Mouse (Mus musculus): ENCODE results near the gene Hscb. TPM values are rescaled to one million over a fixed set of nuclear protein-coding genes. Genes with fewer than 3 reads are reported as not detected.

Gene Hscb
- polyA plus RNA-seq, 1 experiment from 2014 or later, result 26.7 TPM

DNA sequence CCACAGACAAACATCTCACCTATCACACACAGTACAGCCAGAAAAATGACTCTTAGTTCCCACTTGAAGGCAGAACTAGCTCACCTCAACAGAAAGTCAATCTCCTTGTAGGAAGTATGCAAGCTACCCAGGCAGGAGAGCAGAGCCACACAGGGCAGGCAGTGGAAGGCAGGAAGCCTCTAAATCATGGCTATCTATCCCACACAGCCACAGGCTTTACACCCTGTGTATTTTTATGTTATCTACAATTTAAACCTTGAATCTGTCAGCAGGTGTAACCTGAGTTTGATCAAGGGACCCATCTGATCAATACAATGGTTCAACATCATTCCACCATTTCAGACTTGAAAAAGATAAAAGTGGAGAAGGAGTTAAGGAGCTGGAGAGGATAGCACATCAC is 36.8 kb downstream of the Hscb start:
- H3K27me3 ChIP-seq, result no peaks in the 10 kb centered on the region
- H3K9me3 ChIP-seq (replicated peaks), result no peaks in the 10 kb centered on the region
- H3K4me3 ChIP-seq, result no peak overlapping the region
- no peak overlapping the region for H3K27ac ChIP-seq
- H3K4me2 ChIP-seq, result no peak overlapping the region
- H3K9ac ChIP-seq, result no peak overlapping the region
- H3K36me3 ChIP-seq, result peaks cover 23% of the 10 kb centered on the region
- ATAC-seq (replicated peaks; ENCODE audit: insufficient number of reproducible peaks, insufficient read depth, low FRiP score, low read depth), result no peak
- H3K4me1 ChIP-seq (replicated peaks), result peaks cover 47% of the 10 kb centered on the region

DNA sequence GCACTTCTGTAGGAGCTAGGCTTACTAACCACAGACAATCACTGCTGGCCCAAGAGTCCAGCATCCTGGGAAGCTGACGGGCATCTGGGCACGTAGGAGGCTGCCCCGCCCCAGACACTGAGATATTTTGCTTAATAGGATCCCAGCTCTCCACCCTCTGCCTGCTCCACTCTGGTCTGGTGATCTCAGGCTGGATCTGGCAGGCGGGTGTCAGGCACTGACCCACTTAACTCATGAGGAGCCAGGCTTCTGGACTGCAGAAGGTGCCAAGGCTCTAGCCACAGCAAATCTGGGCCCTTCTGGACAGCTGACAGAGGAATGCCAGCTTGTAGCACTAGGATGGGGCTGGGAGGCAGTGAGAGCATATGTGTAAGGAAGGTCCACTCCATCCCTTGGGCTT is 37.4 kb downstream of the Hscb start:
- H3K9ac ChIP-seq, result no peak overlapping the region
- no peak overlapping the region for H3K4me3 ChIP-seq
- no peaks in the 10 kb centered on the region for H3K27me3 ChIP-seq
- WGBS, result 67% methylated on average over 4 of the region's 4 CpGs
- no peaks in the 10 kb centered on the region for H3K9me3 ChIP-seq (replicated peaks)
- no peak overlapping the region for H3K4me2 ChIP-seq
- no peak for ATAC-seq (replicated peaks; ENCODE audit: insufficient number of reproducible peaks, insufficient read depth, low FRiP score, low read depth)
- peaks cover 44% of the 10 kb centered on the region for H3K4me1 ChIP-seq (replicated peaks)
- peaks cover 26% of the 10 kb centered on the region for H3K36me3 ChIP-seq
- H3K27ac ChIP-seq, result no peak overlapping the region

DNA sequence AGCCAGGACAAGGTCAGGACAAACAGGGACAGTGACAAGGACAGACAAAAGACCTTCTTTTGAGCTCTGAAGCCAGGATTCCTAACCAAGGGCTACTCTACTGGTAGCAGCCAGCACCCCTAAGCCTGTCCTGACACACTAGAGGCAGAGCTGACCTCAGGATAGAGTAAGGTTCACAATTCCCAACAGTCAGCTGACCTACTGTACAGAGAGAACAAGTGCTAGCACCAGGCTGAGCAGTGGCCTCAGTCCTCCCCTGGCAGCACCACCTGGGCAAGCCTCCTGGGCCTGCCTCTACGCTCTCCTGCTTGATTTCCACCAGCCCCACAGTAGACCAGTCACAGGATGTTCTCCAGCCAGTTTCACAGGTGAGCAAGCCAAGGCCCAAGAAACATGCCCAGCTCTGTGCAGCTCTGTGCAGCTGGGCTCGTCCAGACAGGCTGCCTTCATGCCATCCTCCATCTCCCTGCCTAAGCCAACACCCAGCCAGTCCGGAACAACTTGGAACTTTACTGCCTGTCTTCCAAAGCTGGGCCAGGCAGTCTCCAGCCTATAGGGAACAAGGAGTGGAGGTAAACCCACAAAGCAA is 38.4 kb downstream of the Hscb start:
- 83% methylated on average over 3 of the region's 3 CpGs for WGBS
- H3K9ac ChIP-seq, result no peak overlapping the region
- no peak for ATAC-seq (replicated peaks; ENCODE audit: insufficient number of reproducible peaks, insufficient read depth, low FRiP score, low read depth)

DNA sequence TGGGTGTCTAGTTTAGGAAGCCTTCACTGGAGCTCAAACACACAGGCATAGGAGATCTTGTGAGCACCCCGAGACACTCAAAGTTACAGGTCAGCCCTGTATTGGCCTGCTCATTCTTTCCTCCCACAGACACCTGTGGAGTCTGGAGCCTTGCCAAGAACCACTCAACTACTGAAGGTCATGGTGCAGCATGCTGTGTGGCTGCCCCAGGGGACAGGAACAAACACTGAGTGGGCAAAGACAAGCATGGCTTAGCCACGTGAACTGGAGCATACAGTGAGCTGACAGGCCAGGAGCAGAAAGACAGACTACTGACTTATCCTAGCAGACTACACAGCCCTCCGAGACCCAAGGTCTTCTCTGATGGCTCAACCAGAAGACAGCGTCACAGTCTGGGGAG is 41.9 kb downstream of the Hscb start:
- Histone ChIP-seq H3K36me3 (peaks cover 64% of the 10 kb centered on the region), H3K4me1 (replicated peaks) (peaks cover 30% of the 10 kb centered on the region), H3K27ac (peak overlapping the region; percentile 31; the same call in 1 of the 2 replicates), H3K9me3 (replicated peaks) (no peaks in the 10 kb centered on the region), H3K4me3 (no peak overlapping the region), H3K27me3 (no peaks in the 10 kb centered on the region), H3K9ac (no peak overlapping the region), H3K4me2 (no peak overlapping the region)
- 44% methylated on average over 4 of the region's 4 CpGs for WGBS
- peak; percentile 36; the same call in 1 of the 2 replicates for ATAC-seq (replicated peaks; ENCODE audit: insufficient number of reproducible peaks, insufficient read depth, low FRiP score, low read depth)

More for the DNA sequence above, 38.4 kb downstream of the Hscb start:
- Histone ChIP-seq H3K27me3 (no peaks in the 10 kb centered on the region), H3K4me1 (replicated peaks) (peaks cover 35% of the 10 kb centered on the region), H3K36me3 (peaks cover 34% of the 10 kb centered on the region), H3K4me2 (no peak overlapping the region), H3K4me3 (no peak overlapping the region), H3K27ac (no peak overlapping the region), H3K9me3 (replicated peaks) (no peaks in the 10 kb centered on the region)

DNA sequence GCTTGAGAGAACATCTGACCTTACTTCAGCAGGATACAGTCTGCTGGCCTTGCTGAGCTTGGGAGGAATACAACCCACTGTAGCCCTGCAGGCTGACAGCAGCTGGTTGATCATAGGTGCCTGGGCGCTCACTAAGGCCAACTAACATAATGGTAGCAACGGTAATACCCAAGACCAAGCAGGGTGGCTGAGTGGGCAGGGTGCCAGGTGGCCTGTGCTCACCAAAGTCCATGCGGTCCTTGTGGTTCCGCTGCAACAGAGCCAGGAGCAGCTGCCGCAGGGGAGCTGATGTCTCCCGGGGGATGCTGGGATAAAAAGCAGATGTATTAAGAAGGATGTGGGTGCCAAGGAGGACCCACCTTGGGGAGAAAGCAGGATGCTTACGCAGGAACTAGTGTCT is 45.2 kb downstream of the Hscb start:
- H3K4me2 ChIP-seq, result no peak overlapping the region
- no peak for ATAC-seq (replicated peaks; ENCODE audit: insufficient number of reproducible peaks, insufficient read depth, low FRiP score, low read depth)
- H3K27me3 ChIP-seq, result no peaks in the 10 kb centered on the region
- WGBS, result 89% methylated on average over 7 of the region's 7 CpGs
- H3K36me3 ChIP-seq, result peaks cover 89% of the 10 kb centered on the region
- H3K9ac ChIP-seq, result no peak overlapping the region
- H3K4me1 ChIP-seq (replicated peaks), result peaks cover 14% of the 10 kb centered on the region
- H3K9me3 ChIP-seq (replicated peaks), result no peaks in the 10 kb centered on the region
- H3K4me3 ChIP-seq, result no peak overlapping the region
- H3K27ac ChIP-seq, result no peak overlapping the region

DNA sequence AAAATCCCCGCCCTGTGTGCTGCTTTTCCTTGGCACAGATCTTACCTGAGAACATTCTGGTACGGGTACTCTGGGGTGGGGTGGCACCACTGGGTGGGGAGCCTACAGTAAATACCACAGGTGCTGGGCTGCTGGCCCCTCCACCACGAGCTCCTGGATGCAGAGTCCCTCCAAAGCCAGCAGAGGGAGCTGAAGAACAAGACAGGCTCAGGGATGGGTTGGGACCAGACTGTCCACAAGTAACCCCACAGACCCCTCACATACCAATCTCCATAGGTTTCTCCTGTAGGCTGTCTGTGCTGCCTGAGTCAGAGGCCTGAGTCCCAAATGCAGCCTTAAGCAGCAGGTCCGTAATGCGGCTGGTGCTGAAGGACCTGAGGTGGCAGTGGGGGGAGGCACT is 50.9 kb downstream of the Hscb start:
- no peak overlapping the region for H3K4me3 ChIP-seq
- H3K27ac ChIP-seq, result no peak overlapping the region
- H3K27me3 ChIP-seq, result no peaks in the 10 kb centered on the region
- H3K4me2 ChIP-seq, result no peak overlapping the region
- H3K4me1 ChIP-seq (replicated peaks), result peaks cover 2% of the 10 kb centered on the region; the same call in 1 of the 2 replicates
- peak; percentile 51; the same call in 1 of the 2 replicates for ATAC-seq (replicated peaks; ENCODE audit: insufficient number of reproducible peaks, insufficient read depth, low FRiP score, low read depth)
- no peaks in the 10 kb centered on the region for H3K9me3 ChIP-seq (replicated peaks)
- peaks cover 84% of the 10 kb centered on the region for H3K36me3 ChIP-seq
- no peak overlapping the region for H3K9ac ChIP-seq
- 56% methylated on average over 5 of the region's 5 CpGs for WGBS

DNA sequence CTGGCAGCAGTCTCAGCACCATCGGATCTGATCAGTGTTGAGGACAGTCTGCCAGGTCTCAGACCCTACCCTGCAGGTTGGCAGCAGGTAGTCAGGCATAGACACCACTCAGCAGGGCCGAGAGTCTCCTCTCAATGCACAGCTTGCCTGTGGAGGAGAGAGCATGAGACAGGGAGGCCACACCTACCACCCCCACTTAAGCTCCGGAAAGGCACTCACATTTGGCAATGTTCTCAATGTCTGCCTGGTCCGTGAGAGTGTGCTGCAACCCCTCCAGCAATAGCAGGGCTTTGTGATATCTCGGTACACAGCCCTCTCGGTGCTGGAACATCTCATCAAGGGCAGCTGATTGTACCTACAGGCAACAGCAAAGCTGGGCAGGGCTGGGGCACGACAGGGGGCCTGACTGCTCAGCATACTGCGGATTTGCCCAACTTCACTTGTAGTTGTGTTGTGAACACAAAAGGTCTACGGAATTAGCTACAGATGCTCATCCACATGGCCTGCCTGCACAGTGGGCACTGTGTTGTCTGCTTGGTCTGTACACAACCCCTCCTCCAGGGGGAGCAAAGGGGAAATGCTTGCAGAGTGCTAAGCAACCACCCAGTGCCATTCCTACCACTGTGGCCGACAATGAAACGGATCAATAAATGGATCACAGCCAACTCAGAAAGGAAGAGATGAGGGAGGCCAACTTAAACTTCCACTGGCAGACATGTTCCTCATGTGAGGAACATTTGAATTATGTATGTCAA is 53.3 kb downstream of the Hscb start:
- ATAC-seq (replicated peaks; ENCODE audit: insufficient number of reproducible peaks, insufficient read depth, low FRiP score, low read depth), result no peak
- Histone ChIP-seq H3K4me3 (no peak overlapping the region), H3K4me1 (replicated peaks) (peaks cover 2% of the 10 kb centered on the region; the same call in 1 of the 2 replicates), H3K27ac (peak overlapping the region; percentile 51), H3K4me2 (no peak overlapping the region), H3K9ac (no peak overlapping the region), H3K27me3 (no peaks in the 10 kb centered on the region), H3K36me3 (peaks cover 61% of the 10 kb centered on the region), H3K9me3 (replicated peaks) (no peaks in the 10 kb centered on the region)
- WGBS, result 73% methylated on average over 11 of the region's 11 CpGs

DNA sequence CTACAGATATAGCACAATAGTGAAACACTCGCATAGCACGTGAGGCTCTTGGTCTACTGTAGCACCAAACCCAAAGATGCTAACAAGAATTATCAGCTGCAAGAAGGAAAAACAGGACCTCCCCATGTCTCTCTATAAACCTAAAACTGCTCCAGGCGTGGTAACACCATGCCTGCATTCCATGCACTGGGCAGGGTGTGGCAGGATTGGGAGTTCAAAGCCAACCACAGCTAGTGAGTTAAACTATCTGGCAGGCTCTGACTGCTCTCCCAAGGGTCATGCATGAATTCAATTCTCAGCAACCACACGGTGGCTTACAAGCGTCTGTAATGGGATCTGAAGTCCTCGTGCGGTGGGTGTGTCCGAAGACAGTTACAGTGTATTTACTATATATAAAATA is 56.4 kb downstream of the Hscb start:
- no peak for ATAC-seq (replicated peaks; ENCODE audit: insufficient number of reproducible peaks, insufficient read depth, low FRiP score, low read depth)
- WGBS, result 69% methylated on average over 8 of the region's 8 CpGs
- Histone ChIP-seq H3K9ac (no peak overlapping the region), H3K27ac (no peak overlapping the region), H3K36me3 (peaks cover 30% of the 10 kb centered on the region), H3K27me3 (no peaks in the 10 kb centered on the region), H3K9me3 (replicated peaks) (no peaks in the 10 kb centered on the region), H3K4me1 (replicated peaks) (peaks cover 20% of the 10 kb centered on the region), H3K4me2 (no peak overlapping the region), H3K4me3 (no peak overlapping the region)

DNA sequence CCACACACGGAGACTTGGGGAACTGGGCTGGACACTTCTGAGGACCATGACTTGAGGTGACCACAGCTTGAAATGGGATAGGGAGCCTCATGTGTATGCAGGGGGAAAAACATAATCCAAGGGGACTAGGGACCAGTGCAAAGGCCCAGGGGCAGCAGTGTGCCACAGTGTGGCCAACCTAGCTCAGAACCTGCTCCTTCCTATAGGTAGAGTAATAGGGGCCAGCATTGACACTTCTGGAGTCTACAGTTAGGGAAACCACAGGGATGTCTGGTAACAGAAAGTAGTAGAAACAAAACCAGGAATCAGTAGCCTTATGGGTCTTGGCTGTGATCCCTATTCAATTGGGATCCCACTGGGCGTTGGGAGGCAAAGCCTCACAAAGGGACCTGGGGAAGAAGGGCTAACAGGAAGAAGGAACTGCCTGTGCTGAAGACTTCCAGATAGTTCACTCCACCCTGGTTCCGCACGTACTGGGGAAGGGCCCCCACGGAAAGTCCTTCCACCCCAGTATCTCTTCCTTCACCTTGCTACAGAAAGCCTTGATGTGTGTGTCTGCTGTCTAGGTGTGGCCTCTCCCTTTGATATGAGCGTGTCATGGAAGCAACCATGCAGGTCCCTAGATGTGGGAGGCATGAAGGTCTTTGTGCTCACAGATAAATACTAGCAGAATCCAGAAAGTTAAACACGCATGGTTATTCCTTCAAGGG is 57.9 kb downstream of the Hscb start:
- no peaks in the 10 kb centered on the region for H3K9me3 ChIP-seq (replicated peaks)
- no peak overlapping the region for H3K4me2 ChIP-seq
- H3K4me3 ChIP-seq, result no peak overlapping the region
- ATAC-seq (replicated peaks; ENCODE audit: insufficient number of reproducible peaks, insufficient read depth, low FRiP score, low read depth), result no peak
- WGBS, result 79% methylated on average over 7 of the region's 7 CpGs
- H3K4me1 ChIP-seq (replicated peaks), result peaks cover 20% of the 10 kb centered on the region
- no peak overlapping the region for H3K9ac ChIP-seq
- H3K27me3 ChIP-seq, result no peaks in the 10 kb centered on the region
- H3K27ac ChIP-seq, result no peak overlapping the region
- H3K36me3 ChIP-seq, result peaks cover 24% of the 10 kb centered on the region; the same call in 1 of the 2 replicates

DNA sequence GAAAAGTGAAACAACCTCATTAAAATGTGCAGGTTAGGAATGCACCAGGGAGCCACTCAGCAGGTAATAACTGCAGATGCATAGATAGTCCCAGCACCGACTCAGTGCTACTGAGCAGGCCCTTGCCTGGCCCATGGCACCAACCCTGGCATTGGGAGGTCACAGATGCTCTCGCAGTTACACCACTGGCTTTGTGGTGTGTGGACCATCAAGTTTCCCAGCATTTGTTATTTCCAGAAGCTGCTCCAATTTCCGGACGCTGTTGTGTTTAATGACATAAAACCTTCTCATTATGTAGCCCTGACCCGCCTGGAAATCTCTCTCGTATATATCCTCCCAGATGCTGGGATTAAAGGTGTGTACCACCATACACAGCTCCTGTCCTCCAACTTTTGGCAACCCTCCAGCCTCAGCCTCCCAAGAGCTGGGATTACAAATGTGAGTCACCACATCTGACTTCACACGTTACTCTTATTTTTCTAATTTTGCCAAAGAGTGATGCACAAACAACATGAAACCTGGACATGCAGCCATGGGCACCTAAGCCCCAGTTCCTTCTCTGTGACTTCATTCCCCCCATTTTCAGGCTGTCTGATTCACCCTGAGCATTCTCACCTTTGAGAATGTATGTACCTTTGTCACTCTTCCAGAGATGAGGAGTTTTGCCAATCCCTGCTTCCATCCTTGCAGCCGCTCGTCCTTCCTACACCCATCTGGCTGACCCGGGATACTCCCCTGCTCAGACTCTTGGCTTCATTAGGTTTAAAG is 58.6 kb downstream of the Hscb start:
- Histone ChIP-seq H3K27ac (peak overlapping the region; percentile 67), H3K4me2 (peak overlapping the region; percentile 94), H3K27me3 (no peaks in the 10 kb centered on the region), H3K9ac (peak overlapping the region; percentile 81), H3K4me1 (replicated peaks) (peaks cover 20% of the 10 kb centered on the region), H3K36me3 (peaks cover 21% of the 10 kb centered on the region; the same call in 1 of the 2 replicates), H3K9me3 (replicated peaks) (no peaks in the 10 kb centered on the region), H3K4me3 (peak overlapping the region; percentile 86)
- WGBS, result 55% methylated on average over 10 of the region's 10 CpGs
- peak; percentile 52 for ATAC-seq (replicated peaks; ENCODE audit: insufficient number of reproducible peaks, insufficient read depth, low FRiP score, low read depth)
